10 mouse cellular contexts compared by ENCODE assay signal in the genomic region with DNA sequence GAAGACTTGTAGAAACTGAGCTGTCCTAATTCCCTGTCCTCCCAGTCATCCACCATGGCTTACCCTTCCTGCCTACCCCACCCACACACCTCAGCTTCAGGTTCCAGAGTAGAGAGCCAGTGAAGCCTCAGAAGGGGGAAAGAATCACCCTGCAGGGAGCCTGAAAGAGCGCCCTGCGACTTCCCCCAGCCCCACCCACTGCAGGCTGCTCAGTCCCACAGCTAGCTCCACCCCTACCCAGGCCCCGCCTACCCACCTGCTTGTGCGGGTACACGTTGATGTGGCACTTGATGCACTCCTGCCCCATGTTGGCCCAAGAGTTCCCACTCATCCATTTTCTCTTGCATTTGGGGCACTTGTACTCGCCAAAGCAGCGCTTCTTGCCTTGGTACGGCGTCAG. TPM values are rescaled to one million over a fixed set of nuclear protein-coding genes. Genes with fewer than 3 reads are reported as not detected.
A peak's percentile ranks its signal among the peaks of the same experiment; 100 is the strongest.
DNase-seq lines count a peak whose midpoint lies in the region; ATAC-seq and TF ChIP-seq lines count a peak whose summit lies in the region.
"Had no signal": no experiment of that assay in that cellular context is flagged by ENCODE, and none has a peak within 500 bp of the region (broad histone marks: within the 10 kb centered on the region; RNA-seq: fewer than 3 reads in every experiment).

No protein-coding gene starts in this region.

- WGBS in limb, embryonic 14.5 days, result 64% methylated on average over 9 of the region's 9 CpGs
- 57% methylated on average over 9 of the region's 9 CpGs for WGBS in stomach, embryonic 14.5 days

- TF ChIP-seq POLR2A in limb, embryonic 14.5 days (IDR thresholded peaks at IDR 0.05; ENCODE audit: borderline replicate concordance, extremely low read depth, insufficient read depth, insufficient read length), result no peak

- H3K27me3 ChIP-seq in limb, embryonic 14.5 days (ENCODE audit: control insufficient read depth, insufficient read depth, low read length), result no peaks in the 10 kb centered on the region
- no peaks in the 10 kb centered on the region for H3K27me3 ChIP-seq in stomach, embryonic 14.5 days (ENCODE audit: control insufficient read depth, insufficient read depth, low read length)
- H3K27me3 ChIP-seq: midbrain, embryonic 12.5 days had no signal

- no peak for ATAC-seq in limb, embryonic 14.5 days (ENCODE audit: low FRiP score, low read depth)
- no peak; the same call in 1 of the 2 replicates for ATAC-seq in stomach, embryonic 14.5 days (ENCODE audit: insufficient number of reproducible peaks, insufficient read depth, low FRiP score, low read depth)

- H3K9me3 ChIP-seq in limb, embryonic 14.5 days (ENCODE audit: control insufficient read depth, low read length), result no peaks in the 10 kb centered on the region
- H3K9me3 ChIP-seq in stomach, embryonic 14.5 days (ENCODE audit: control insufficient read depth, low read depth, low read length), result no peaks in the 10 kb centered on the region
- H3K9me3 ChIP-seq: midbrain, embryonic 12.5 days had no signal

- no peak overlapping the region for H3K4me3 ChIP-seq in limb, embryonic 14.5 days (replicated peaks; ENCODE audit: low read length)
- no peak overlapping the region for H3K4me3 ChIP-seq in stomach, embryonic 14.5 days (ENCODE audit: low read depth, low read length)
- H3K4me3 ChIP-seq: midbrain, embryonic 12.5 days had no signal

- DNase-seq in gastrocnemius, postnatal 25 days, result peak; percentile 65
- DNase-seq in gastrocnemius, adult 18-20 months (ENCODE audit: low spot score), result no peak
- peak; percentile 34 for DNase-seq in WW6 (ENCODE audit: low read depth, low spot score)
- no peak for DNase-seq in limb, embryonic 14.5 days (ENCODE audit: low spot score)
- DNase-seq in cerebellum, adult 9-10 months, result no peak
- no peak for DNase-seq in embryo, embryonic 9.5 days (ENCODE audit: extremely low spot score)
- DNase-seq in kidney, adult 18-20 months, result no peak
- DNase-seq: cerebellum, adult 18-20 months had no signal

- H3K4me2 ChIP-seq in limb, embryonic 14.5 days (replicated peaks; ENCODE audit: low read depth, low read length, severe bottlenecking), result no peak overlapping the region
- no peak overlapping the region for H3K4me2 ChIP-seq in stomach, embryonic 14.5 days (replicated peaks; ENCODE audit: low read depth, low read length)
- H3K4me2 ChIP-seq: midbrain, embryonic 12.5 days had no signal

- H3K36me3 ChIP-seq in limb, embryonic 14.5 days (ENCODE audit: control insufficient read depth, insufficient read depth, low read length), result peaks cover 60% of the 10 kb centered on the region
- peaks cover 19% of the 10 kb centered on the region for H3K36me3 ChIP-seq in stomach, embryonic 14.5 days (ENCODE audit: control insufficient read depth, insufficient read depth, low read length)
- H3K36me3 ChIP-seq: midbrain, embryonic 12.5 days had no signal

- no peak overlapping the region for H3K9ac ChIP-seq in limb, embryonic 14.5 days (ENCODE audit: low read depth, low read length, severe bottlenecking)
- H3K9ac ChIP-seq in stomach, embryonic 14.5 days (replicated peaks; ENCODE audit: low read depth, low read length), result no peak overlapping the region
- H3K9ac ChIP-seq: midbrain, embryonic 12.5 days had no signal

- H3K27ac ChIP-seq in limb, embryonic 14.5 days (replicated peaks; ENCODE audit: low read depth, low read length), result peak overlapping the region; percentile 58; the same call in 1 of the 2 replicates
- H3K27ac ChIP-seq in stomach, embryonic 14.5 days (ENCODE audit: low read length), result peak overlapping the region; percentile 91
- H3K27ac ChIP-seq: midbrain, embryonic 12.5 days had no signal

- H3K4me1 ChIP-seq in limb, embryonic 14.5 days (ENCODE audit: control insufficient read depth, insufficient read depth, low read length), result peaks cover 16% of the 10 kb centered on the region
- H3K4me1 ChIP-seq in stomach, embryonic 14.5 days (ENCODE audit: control insufficient read depth, insufficient read depth, low read length), result peaks cover 31% of the 10 kb centered on the region

RNA-seq across cellular contexts. Expression of gene Ppif, which starts 25.4 kb away (rescaled TPM):
- total RNA-seq in gastrocnemius, postnatal 25 days (2021), result 10 to 100 TPM; 39.9 to 51.1 TPM
- 10 to 100 TPM; 27.3 to 33.8 TPM for total RNA-seq in gastrocnemius, adult 18-20 months (2021)
- polyA plus RNA-seq in limb, embryonic 14.5 days (2012; rRNA removed), result 67.1 and 79.9 TPM in 2 replicates
- polyA plus RNA-seq in limb, embryonic 14.5 days (2014; fragmentation: Nextera tagmentation; extraction: Ambion mirVana), result 27.3 and 28.9 TPM in 2 replicates
- 48.1 and 48.3 TPM in 2 replicates for polyA plus RNA-seq in stomach, embryonic 14.5 days (2014; fragmentation: Nextera tagmentation; extraction: Ambion mirVana)

RNA-seq across cellular contexts. Expression of gene Zcchc24, which starts 49.5 kb away (rescaled TPM):
- total RNA-seq in gastrocnemius, postnatal 25 days (2021), result 10 to 100 TPM; 41.5 to 45.0 TPM
- 10 to 100 TPM; 53.7 to 60.4 TPM for total RNA-seq in gastrocnemius, adult 18-20 months (2021)
- polyA plus RNA-seq in limb, embryonic 14.5 days (2012; rRNA removed), result 52.7 and 58.0 TPM in 2 replicates
- 45.1 and 49.3 TPM in 2 replicates for polyA plus RNA-seq in limb, embryonic 14.5 days (2014; fragmentation: Nextera tagmentation; extraction: Ambion mirVana)
- 29.5 and 32.4 TPM in 2 replicates for polyA plus RNA-seq in stomach, embryonic 14.5 days (2014; fragmentation: Nextera tagmentation; extraction: Ambion mirVana)

Comparison
In these comparisons a context has a peak if more than half of its experiments do, and no peak if none do; other contexts are left out.
1. DNase-seq: peak in gastrocnemius, postnatal 25 days (single experiment) and WW6 (single experiment); none in gastrocnemius, adult 18-20 months (single experiment), limb, embryonic 14.5 days (single experiment), cerebellum, adult 9-10 months (single experiment), embryo, embryonic 9.5 days (single experiment) and kidney, adult 18-20 months (single experiment).